Mouse (Mus musculus) kidney, embryonic 16.5 days (tissue): Measurements from ENCODE around the gene Nrip2. TPM values are rescaled to one million over a fixed set of nuclear protein-coding genes. Genes with fewer than 3 reads are reported as not detected.

ENCODE experiments used
- ATAC-seq: fragments of 200-750 bp; cut with Nextera tagmentation; 2 replicates; pipeline ENCODE4 v1.8.0; 2017; ENCODE audit warnings: moderate TSS enrichment; ENCODE audit not compliant: low FRiP score, low TSS enrichment
- H3K27ac ChIP-seq: fragments of 300-500 bp; sonication (generic); 2 replicates; pipeline ENCODE4 v1.5.1; 2014; ENCODE audit warnings: low read length
- H3K27me3 ChIP-seq: fragments of 300-500 bp; sonication (generic); 2 replicates; pipeline ENCODE4 v1.6.1; 2014; ENCODE audit warnings: low read length, control low read depth, mixed read lengths; ENCODE audit not compliant: insufficient read depth
- H3K36me3 ChIP-seq: fragments of 300-500 bp; sonication (generic); 2 replicates; pipeline ENCODE4 v1.6.1; 2014; ENCODE audit warnings: low read length, control low read depth, mixed read lengths; ENCODE audit not compliant: insufficient read depth
- H3K4me1 ChIP-seq: fragments of 300-500 bp; sonication (generic); 2 replicates; pipeline ENCODE4 v1.6.1; 2014; ENCODE audit warnings: low read length, control low read depth, mixed read lengths; ENCODE audit not compliant: insufficient read depth
- H3K4me2 ChIP-seq: fragments of 300-500 bp; sonication (generic); replicated peaks from 2 replicates; pipeline ENCODE4 v1.6.1; 2014; ENCODE audit warnings: low read depth, low read length
- H3K4me3 ChIP-seq: fragments of 300-500 bp; sonication (generic); 2 replicates; pipeline ENCODE4 v1.5.1; 2014; ENCODE audit warnings: mild to moderate bottlenecking, low read length
- H3K9ac ChIP-seq: fragments of 300-500 bp; sonication (generic); replicated peaks from 2 replicates; pipeline ENCODE4 v1.6.1; 2014; ENCODE audit warnings: low read length
- H3K9me3 ChIP-seq: fragments of 300-500 bp; sonication (generic); 2 replicates; pipeline ENCODE4 v1.6.1; 2016; ENCODE audit warnings: low read length, control low read depth
- WGBS: fragments of 180-500 bp; shearing (Covaris S2); extraction: QIAGEN DNeasy Blood & Tissue Kit; methylation state at CpG from one replicate; pipeline ENCODE4 v1.1.7; 2014; 5-methylcytosine and 5-hydroxymethylcytosine counted together
- polyA plus RNA-seq: library from polyadenylated mRNA; unstranded; fragments of >200 nt; fragmentation: Nextera tagmentation; extraction: Ambion mirVana; gene quantifications from 2 replicates; pipeline ENCODE4 v1.2.1, GENCODE M21; 2015

The Nrip2 gene
- polyA plus RNA-seq, 1 experiment from 2014 or later = 24.7 TPM

DNA sequence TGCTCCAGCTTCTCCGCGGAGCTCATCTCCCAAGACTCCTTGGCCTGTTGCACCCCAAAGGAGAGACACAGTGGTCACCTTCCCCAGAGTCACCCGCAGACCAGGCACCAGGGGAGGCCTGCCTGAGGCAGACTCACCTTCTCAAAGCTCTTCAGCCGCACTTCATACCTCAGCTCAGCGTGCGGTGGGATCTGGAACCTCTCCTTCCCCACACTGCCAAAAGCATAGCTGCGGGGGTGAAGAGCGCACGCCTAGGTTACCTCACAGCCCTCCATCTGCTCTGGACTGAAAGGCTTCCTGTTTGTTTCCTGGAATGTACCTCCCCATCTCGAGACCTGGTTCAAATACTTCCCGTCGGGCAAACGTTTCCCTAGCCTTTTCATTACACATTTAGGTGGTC is 34.5 kb downstream of the Nrip2 start:
- WGBS = 93% methylated on average over 13 of the region's 13 CpGs
- no peak overlapping the region for H3K4me3 ChIP-seq
- no peak overlapping the region for H3K4me2 ChIP-seq
- no peaks in the 10 kb centered on the region for H3K27me3 ChIP-seq
- no peak overlapping the region for H3K27ac ChIP-seq
- H3K9me3 ChIP-seq = no peaks in the 10 kb centered on the region
- H3K4me1 ChIP-seq = peaks cover 11% of the 10 kb centered on the region
- H3K9ac ChIP-seq = no peak overlapping the region
- peaks cover 79% of the 10 kb centered on the region for H3K36me3 ChIP-seq
- no peak for ATAC-seq

DNA sequence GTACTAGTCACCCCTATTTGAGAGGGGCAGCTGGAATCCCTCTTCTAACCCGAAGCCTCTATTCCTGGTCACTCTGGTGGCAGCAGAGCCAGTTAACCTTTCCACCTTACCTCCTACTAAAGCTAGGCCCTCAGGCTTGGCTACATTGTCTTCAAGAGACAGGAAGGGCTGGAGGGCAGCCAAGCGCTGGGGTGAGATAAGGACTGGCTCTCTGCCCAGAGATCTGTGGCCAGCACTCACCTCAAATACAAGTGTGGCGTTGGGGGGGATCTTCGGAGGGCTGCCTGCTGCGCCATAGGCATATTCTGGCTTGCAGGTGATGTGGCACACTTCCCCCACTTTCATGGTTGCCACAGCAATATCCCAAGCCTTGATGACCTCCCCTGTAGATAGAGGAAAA is 36.4 kb downstream of the Nrip2 start:
- WGBS = 69% methylated on average over 5 of the region's 5 CpGs
- no peak overlapping the region for H3K4me3 ChIP-seq
- no peaks in the 10 kb centered on the region for H3K27me3 ChIP-seq
- peaks cover 60% of the 10 kb centered on the region for H3K36me3 ChIP-seq
- no peak overlapping the region for H3K27ac ChIP-seq
- peaks cover 19% of the 10 kb centered on the region for H3K4me1 ChIP-seq
- no peak for ATAC-seq
- H3K9me3 ChIP-seq = no peaks in the 10 kb centered on the region
- no peak overlapping the region for H3K4me2 ChIP-seq
- no peak overlapping the region for H3K9ac ChIP-seq

- 90% methylated on average over 8 of the region's 8 CpGs for WGBS
- peak overlapping the region; percentile 97 for H3K9ac ChIP-seq
- ATAC-seq = no peak
- no peaks in the 10 kb centered on the region for H3K9me3 ChIP-seq
- no peak overlapping the region for H3K27ac ChIP-seq
- peaks cover 19% of the 10 kb centered on the region for H3K4me1 ChIP-seq
- H3K36me3 ChIP-seq = peaks cover 50% of the 10 kb centered on the region
- H3K4me3 ChIP-seq = peak overlapping the region; percentile 98
- H3K4me2 ChIP-seq = peak overlapping the region; percentile 70
- no peaks in the 10 kb centered on the region for H3K27me3 ChIP-seq
These were observed 37.4 kb downstream of the Nrip2 start for GRCm38 (mm10) chr6:128436356-128437005.

GRCm38 (mm10) chr6:128437288-128437687 is 38.2 kb downstream of the Nrip2 start:
- peaks cover 19% of the 10 kb centered on the region for H3K4me1 ChIP-seq

DNA sequence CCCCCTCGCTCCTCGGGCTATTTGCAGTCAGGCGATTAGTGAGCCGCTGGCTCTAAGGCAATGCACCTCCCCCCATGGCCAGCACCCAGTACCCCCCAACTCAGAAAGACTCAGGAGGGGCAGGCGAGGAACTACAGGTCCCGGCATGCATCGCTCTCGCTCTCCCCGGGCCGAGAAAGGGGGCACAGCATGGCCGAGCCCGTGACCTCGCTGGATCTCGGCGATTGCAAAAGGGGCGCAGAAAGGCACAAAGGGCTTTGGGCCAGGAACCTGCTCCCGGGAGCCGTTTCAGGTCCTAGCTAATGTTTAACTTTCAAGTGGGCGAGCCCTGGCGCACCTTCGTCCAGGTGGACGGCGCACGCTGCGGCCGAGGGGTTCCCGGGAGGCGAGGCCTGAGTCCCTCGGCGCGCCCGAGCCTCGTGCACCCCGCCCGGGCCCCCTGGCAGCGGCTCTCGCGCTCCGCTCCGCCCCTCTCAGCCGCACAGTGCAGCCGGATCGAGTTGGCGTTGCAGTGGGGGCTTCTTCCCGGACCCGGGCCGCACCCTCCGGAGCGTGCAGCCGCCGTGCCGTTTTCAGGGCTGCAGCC is 38.7 kb downstream of the Nrip2 start:
- ATAC-seq = peak; percentile 76

More at GRCm38 (mm10) chr6:128437288-128437687, 38.2 kb downstream of the Nrip2 start:
- Histone ChIP-seq H3K9ac (peak overlapping the region; percentile 97), H3K36me3 (peaks cover 42% of the 10 kb centered on the region), H3K4me2 (peak overlapping the region; percentile 70), H3K27me3 (no peaks in the 10 kb centered on the region), H3K4me3 (peak overlapping the region; percentile 98), H3K9me3 (no peaks in the 10 kb centered on the region), H3K27ac (peak overlapping the region; percentile 98)
- no peak for ATAC-seq
- WGBS = 2% methylated on average over 10 of the region's 10 CpGs

DNA sequence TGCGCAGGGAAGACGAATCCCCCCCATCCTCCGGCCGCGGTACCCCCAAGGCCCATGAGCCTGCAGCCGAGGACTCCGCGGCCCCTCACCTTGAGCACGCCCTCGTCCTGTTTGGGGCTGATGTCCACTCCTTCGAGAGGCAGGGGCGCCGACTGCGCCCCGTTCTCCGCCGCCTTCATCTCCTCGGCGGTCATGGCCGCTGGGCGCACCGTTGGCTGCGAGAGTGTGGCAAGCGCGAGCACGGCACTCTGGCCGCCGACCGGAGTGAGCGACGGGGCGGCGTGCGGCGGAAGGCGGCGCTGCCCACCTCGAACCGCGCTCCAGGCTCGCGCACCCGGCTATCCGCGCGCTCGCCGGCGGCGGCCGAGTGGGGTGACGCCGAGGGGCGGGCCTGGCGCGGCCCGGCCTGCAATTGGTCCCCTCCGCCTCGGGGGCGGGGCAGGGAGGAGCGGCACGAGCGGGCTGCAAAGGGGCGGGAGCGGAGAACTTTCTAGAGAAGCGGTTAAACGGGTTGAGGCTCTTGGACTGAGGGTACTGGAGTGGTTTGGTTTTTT is 39.3 kb downstream of the Nrip2 start, which contains the start of gene Fkbp4:
Gene Fkbp4, minus strand, starts transcription at position 361 of the 554 bp plus-strand sequence.
- no peaks in the 10 kb centered on the region for H3K9me3 ChIP-seq
- H3K36me3 ChIP-seq = peaks cover 31% of the 10 kb centered on the region
- peak within 1 kb of the TSS; percentile 97 for H3K9ac ChIP-seq
- peak within 1 kb of the TSS; percentile 70 for H3K4me2 ChIP-seq
- H3K4me3 ChIP-seq = peak within 1 kb of the TSS; percentile 98
- ATAC-seq = peak; percentile 95
- WGBS = under 1% methylated on average over 63 of the region's 67 CpGs
- peaks cover 19% of the 10 kb centered on the region for H3K4me1 ChIP-seq
- peak within 1 kb of the TSS; percentile 98 for H3K27ac ChIP-seq
- H3K27me3 ChIP-seq = no peaks in the 10 kb centered on the region

More for the DNA sequence above, 38.7 kb downstream of the Nrip2 start:
- Histone ChIP-seq H3K4me2 (peak overlapping the region; percentile 70), H3K9ac (peak overlapping the region; percentile 97), H3K36me3 (peaks cover 37% of the 10 kb centered on the region), H3K27me3 (no peaks in the 10 kb centered on the region), H3K4me3 (peak overlapping the region; percentile 98), H3K4me1 (peaks cover 19% of the 10 kb centered on the region), H3K27ac (peak overlapping the region; percentile 98), H3K9me3 (no peaks in the 10 kb centered on the region)
- WGBS = 1% methylated on average over 49 of the region's 52 CpGs

GRCm38 (mm10) chr6:128438871-128439341 is 39.8 kb downstream of the Nrip2 start:
- peak overlapping the region; percentile 97 for H3K9ac ChIP-seq
- H3K4me3 ChIP-seq = peak overlapping the region; percentile 98
- no peaks in the 10 kb centered on the region for H3K27me3 ChIP-seq
- peaks cover 19% of the 10 kb centered on the region for H3K4me1 ChIP-seq
- H3K9me3 ChIP-seq = no peaks in the 10 kb centered on the region
- peak overlapping the region; percentile 70 for H3K4me2 ChIP-seq
- ATAC-seq = peak; percentile 57
- H3K27ac ChIP-seq = peak overlapping the region; percentile 98
- H3K36me3 ChIP-seq = peaks cover 26% of the 10 kb centered on the region
- 17% methylated on average over 17 of the region's 18 CpGs for WGBS

- no peak for ATAC-seq
- Histone ChIP-seq H3K27me3 (no peaks in the 10 kb centered on the region), H3K27ac (no peak overlapping the region), H3K36me3 (peaks cover 13% of the 10 kb centered on the region), H3K4me1 (peaks cover 19% of the 10 kb centered on the region), H3K9me3 (no peaks in the 10 kb centered on the region), H3K4me3 (no peak overlapping the region), H3K4me2 (no peak overlapping the region), H3K9ac (no peak overlapping the region)
- WGBS = 94% methylated on average over 2 of the region's 2 CpGs
These were observed 41.1 kb downstream of the Nrip2 start for GRCm38 (mm10) chr6:128440238-128440637.

DNA sequence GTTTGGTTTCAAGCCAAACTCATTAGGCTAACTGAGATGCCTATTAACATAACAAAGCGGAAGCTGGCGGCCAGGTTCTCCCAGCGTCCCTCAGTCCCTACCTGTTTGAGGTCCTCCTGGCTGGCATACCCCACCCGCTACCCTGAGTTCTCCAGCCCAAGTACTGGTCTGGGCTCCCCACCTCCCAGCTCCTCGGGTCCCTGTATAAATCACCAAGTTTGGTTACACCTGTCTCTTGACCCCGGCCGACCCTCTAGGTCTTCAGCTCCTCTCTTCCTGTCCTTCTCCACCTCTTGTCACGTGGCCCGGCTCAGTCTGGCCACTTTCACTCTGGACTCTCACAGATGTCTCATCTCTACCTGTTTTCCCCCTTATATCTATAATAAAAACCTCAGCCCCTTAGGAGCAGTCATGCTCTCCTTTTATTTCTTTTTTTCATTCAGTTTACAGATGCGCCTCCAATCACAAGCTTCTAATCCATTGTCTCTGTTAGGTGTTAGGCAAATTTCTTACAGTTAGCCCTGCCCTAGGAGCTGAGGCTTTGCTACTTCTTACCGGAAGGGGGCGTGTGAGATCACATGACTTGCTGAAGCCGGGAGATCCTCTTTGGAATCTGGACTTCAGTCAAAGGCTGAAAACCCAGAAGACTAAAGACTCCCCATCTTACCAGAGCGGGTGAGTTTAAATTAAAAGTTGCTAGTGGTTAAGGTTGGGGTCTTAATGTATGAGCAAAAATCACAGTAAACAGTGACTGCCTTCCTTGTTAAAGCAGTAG is 46.9 kb downstream of the Nrip2 start:
- peaks cover 5% of the 10 kb centered on the region; the same call in 1 of the 2 replicates for H3K4me1 ChIP-seq
- peak overlapping the region; percentile 49; the same call in 1 of the 2 replicates for H3K9ac ChIP-seq
- no peaks in the 10 kb centered on the region for H3K36me3 ChIP-seq
- peak overlapping the region; percentile 26 for H3K4me3 ChIP-seq
- ATAC-seq = peak; percentile 75
- WGBS = 11% methylated on average over 14 of the region's 14 CpGs
- H3K27me3 ChIP-seq = no peaks in the 10 kb centered on the region
- H3K9me3 ChIP-seq = no peaks in the 10 kb centered on the region
- H3K4me2 ChIP-seq = peak overlapping the region; percentile 51
- H3K27ac ChIP-seq = no peak overlapping the region
